Mouse (Mus musculus): ENCODE measurements around the gene Smcr8.
"Not testable (repeated sequence)": the region's sequence is repeated elsewhere in the genome, so short reads cannot be mapped to it uniquely, and the experiment has no call there.

Smcr8 gene

DNA sequence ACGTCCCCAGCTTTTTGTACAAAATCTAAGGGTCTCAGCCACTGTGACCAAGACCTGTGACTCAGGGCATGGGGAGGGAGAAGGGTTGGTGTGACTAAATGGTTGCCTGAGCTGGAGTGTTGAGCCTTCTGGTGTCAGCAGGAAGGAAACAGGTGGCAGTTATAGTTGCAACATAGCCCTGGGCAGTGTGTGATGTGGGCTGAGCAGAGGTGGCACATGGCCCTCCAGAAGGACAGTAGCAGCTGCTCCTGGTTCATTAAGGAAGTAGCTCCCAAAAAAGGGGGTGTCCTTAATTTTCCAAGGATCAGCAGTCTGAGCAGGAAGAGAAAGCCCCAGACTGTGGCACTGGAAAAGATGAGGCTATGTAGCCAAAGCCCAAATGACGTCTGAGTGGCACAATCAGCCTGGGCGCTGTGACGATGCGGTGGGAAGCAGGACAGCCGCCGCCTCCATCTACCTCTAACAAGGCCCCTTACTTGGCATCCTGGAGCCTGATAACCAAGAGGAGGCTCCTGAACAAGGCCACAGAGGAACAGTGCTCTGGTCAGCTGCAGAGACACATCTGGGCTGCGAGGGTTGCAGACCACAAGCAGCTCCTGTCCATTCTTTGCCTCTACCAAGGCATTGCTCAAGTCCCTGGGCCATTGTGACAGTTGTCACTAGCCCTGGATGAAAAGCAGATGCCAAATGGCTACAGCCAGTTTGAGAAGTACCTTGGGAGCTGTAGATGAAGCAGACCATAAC is 7.0 kb downstream of the Smcr8 start:
- DNase-seq (ENCODE audit: low read depth): no peak

GRCm38 (mm10) chr11:60787595-60787994 is 10.3 kb downstream of the Smcr8 start:
- no peak for DNase-seq (ENCODE audit: low read depth)

- peak; percentile 26 for DNase-seq (ENCODE audit: low read depth)
Observed at GRCm38 (mm10) chr11:60790472-60790871, 13.1 kb downstream of the Smcr8 start.

- DNase-seq (ENCODE audit: low read depth): no peak
Observed at GRCm38 (mm10) chr11:60796342-60796741, 19.0 kb downstream of the Smcr8 start.

- DNase-seq (ENCODE audit: low read depth): no peak
Observed at GRCm38 (mm10) chr11:60799977-60800376, 22.7 kb downstream of the Smcr8 start.

- no peak for DNase-seq (ENCODE audit: low read depth)
Observed at GRCm38 (mm10) chr11:60800892-60801291, 23.6 kb downstream of the Smcr8 start.

DNA sequence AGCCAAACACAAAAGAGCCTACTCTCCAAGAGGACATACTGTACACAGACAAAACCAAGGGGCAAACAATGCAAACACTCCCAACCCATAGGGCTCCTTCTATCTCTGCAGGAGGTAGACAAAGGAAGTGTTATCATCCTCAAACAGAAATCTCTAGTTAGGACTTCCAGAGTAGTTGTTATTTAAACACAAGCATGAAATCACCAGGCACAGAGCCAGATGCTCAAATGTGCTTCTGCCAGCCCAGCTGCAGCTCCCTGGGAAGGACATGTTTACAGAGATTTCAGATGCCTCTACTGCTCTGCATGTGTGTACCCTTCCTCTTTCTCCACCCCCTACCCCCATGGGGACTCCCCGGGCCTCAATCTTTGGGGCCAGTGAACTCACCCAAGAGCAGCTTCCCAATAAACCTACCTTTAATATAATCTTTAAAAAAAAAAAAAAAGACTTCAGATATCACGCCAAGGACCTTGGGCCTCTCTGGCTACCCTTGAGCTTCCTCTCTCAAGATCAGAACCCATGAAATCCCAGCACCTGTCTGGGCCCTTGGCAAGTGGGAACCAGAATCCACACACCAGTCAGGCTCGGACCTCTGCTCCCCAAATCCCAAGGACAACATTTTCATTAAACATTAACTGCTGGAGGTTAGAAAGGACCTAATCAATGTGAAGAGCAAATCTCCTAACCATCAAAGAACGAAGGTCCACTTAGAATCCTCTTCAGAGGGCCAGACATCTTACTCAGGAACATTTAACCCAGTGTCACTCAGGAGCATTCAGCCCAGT is 31.2 kb downstream of the Smcr8 start:
- peak; percentile 85 for DNase-seq (ENCODE audit: low read depth)

- DNase-seq (ENCODE audit: low read depth): peak; percentile 50
Observed at GRCm38 (mm10) chr11:60809546-60809945, 32.2 kb downstream of the Smcr8 start.

DNA sequence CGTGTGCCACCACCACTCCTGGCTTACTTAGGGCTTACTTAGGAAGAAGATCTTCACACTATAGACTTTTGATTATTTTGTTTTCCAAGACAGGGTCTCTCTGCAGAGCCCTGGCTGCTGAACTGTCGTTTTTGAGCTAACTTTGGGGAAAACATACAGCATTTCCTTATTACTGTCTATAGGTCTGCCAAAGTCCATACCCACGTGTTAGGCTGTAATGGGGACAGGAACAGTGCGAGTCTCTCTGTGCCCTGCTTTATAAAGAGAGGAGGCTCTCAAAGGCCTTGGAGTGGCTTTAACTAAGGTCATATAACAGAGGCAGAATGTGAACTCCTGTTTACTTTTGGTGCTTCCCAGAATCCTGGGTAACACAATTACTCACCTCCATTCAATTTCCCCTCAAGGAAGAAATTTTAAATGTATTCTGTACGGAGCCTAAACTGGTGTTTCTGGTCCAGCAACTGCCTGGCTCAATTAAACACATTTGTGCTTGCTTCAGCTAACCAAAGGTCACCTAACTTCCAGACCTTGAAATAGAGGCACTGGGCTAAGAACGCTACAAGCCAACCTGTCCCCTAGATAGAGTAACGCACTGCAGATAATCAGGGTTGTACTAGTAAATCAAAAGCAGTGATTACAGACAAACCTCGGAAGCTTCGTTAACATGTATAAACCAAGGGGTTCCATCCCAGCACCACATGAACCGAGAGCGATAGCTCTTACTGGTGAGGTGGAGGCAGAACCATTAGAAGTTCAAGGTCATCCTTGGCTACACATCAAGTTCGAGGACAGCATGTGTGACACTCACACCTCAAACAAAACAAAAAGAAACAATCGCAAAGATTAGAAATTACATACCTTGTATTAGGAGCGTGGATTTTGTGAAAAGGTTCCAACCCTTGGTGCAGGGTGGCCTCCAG is 33.0 kb downstream of the Smcr8 start:
- DNase-seq (ENCODE audit: low read depth): no peak

- DNase-seq (ENCODE audit: low read depth): peak; percentile 97
Observed at GRCm38 (mm10) chr11:60811054-60811460, 33.7 kb downstream of the Smcr8 start.

GRCm38 (mm10) chr11:60811618-60812017 is 34.3 kb downstream of the Smcr8 start, which contains the start of gene Shmt1:
Gene Shmt1, minus strand, starts transcription at chr11:60811718.
- not testable (repeated sequence) for DNase-seq (ENCODE audit: low read depth)

GRCm38 (mm10) chr11:60816398-60816797 is 39.1 kb downstream of the Smcr8 start:
- no peak for DNase-seq (ENCODE audit: low read depth)

GRCm38 (mm10) chr11:60823771-60824170 is 46.4 kb downstream of the Smcr8 start:
- no peak for DNase-seq (ENCODE audit: low read depth)

GRCm38 (mm10) chr11:60825191-60825590 is 47.9 kb downstream of the Smcr8 start:
- DNase-seq (ENCODE audit: low read depth): peak; percentile 49

- no peak for DNase-seq (ENCODE audit: low read depth)
Observed at GRCm38 (mm10) chr11:60826700-60827099, 49.4 kb downstream of the Smcr8 start.

GRCm38 (mm10) chr11:60827241-60827945 is 50.1 kb downstream of the Smcr8 start:
- DNase-seq (ENCODE audit: low read depth): no peak

GRCm38 (mm10) chr11:60828903-60829302 is 51.6 kb downstream of the Smcr8 start:
- peak; percentile 68 for DNase-seq (ENCODE audit: low read depth)

DNA sequence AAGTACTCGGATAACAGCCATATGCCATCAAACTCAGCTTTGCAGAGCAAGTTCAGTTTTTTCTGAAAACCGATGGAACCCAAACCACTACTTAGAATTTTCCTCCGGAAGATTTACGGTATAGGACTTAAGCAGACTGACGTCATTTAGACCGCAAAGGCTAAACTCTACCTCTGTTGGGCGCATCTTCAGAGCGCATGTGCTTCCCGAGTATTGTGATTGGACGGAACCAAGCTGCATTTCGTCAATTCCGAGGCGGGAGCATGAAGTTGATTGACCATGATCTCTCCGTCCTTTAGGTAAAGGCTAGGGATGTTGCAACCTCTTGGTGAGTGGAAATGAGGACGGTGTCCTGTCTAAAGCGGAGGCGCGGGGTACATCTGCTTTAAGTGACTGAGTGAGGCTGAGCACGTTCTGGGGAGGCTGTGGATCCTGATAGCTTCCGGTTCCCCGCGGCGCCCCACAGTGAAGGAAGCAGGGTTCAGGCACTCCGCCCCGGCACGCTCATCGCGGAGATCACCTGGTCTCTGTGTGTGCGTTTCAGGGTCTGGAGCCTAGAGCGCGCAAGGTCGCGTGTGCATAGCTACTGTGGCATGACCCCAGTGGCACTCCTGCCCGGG is 53.2 kb downstream of the Smcr8 start, which contains the start of gene Dhrs7b:
TSS of gene Dhrs7b (plus strand) at position 199 of the 620 bp plus-strand sequence.
- peak; percentile 96 for DNase-seq (ENCODE audit: low read depth)

DNA sequence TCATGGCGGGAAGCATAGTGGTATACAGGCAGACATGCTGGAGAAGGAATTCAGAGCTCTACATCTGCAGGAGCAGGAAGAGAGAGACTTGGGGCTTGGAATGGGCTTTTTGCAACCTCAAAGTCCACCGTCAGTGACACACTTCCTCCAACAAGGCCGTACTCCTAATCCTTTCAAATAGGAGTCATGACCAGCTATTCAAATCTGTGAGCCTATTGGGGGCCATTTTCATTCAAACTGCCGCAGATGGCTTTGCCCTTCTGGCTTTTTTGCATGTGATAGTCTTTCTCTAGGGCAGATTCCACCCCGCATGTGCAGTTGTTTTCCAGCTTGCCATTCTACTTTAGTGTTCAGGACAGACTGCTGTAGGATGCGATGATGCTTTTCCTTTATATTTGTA is 59.6 kb downstream of the Smcr8 start:
- DNase-seq (ENCODE audit: low read depth): no peak

All from NIH3T3 (cell line).